Mouse (Mus musculus) megakaryocyte, embryonic 14.5 days (primary cell): ENCODE results near the gene Id2.

Experiments
- FLI1 ChIP-seq: IDR thresholded peaks from 2 replicates; pipeline ENCODE4 v1.6.1; 2012; ENCODE audit warnings: low read length, inconsistent platforms, mixed read lengths
- GATA1 ChIP-seq: IDR thresholded peaks from 3 replicates; pipeline ENCODE4 v1.6.1; 2012; ENCODE audit warnings: mixed read lengths, low read length, inconsistent platforms, borderline replicate concordance

GRCm38 (mm10) chr12:25144591-25145343, 47.8 kb upstream of the Id2 start:
- no peak for TF ChIP-seq GATA1
- no peak for TF ChIP-seq FLI1
